Mouse (Mus musculus) ES-E14 (cell line): Measurements from ENCODE around the gene AU040320.

ENCODE experiments used
- CHD2 ChIP-seq: IDR thresholded peaks from 2 replicates; pipeline ENCODE4 v1.6.1; 2014; ENCODE audit warnings: mild to moderate bottlenecking, low read depth, low read length, inconsistent platforms
- HCFC1 ChIP-seq: IDR thresholded peaks from 2 replicates; pipeline ENCODE4 v1.6.1; 2012; ENCODE audit warnings: low read length, inconsistent platforms, borderline replicate concordance; ENCODE audit not compliant: insufficient read depth
- MAFK ChIP-seq: IDR thresholded peaks from 2 replicates; pipeline ENCODE4 v1.6.1; 2014; ENCODE audit warnings: mild to moderate bottlenecking, low read depth, low read length, inconsistent platforms; ENCODE audit not compliant: insufficient read depth
- ZC3H11A ChIP-seq: IDR thresholded peaks from 2 replicates; pipeline ENCODE4 v1.6.1; 2012; ENCODE audit warnings: low read depth, mild to moderate bottlenecking, inconsistent platforms, low read length, borderline replicate concordance
- ZNF384 ChIP-seq: IDR thresholded peaks from 2 replicates; pipeline ENCODE4 v1.6.1; 2012; ENCODE audit warnings: low read depth, low read length, inconsistent platforms

GRCm38 (mm10) chr4:126860268-126860986, 107.1 kb downstream of the AU040320 start:
- TF ChIP-seq CHD2 (no peak), HCFC1 (no peak), ZC3H11A (no peak), MAFK (no peak), ZNF384 (no peak)
